Mouse (Mus musculus): ENCODE measurements around the gene Gpr162. TPM values are rescaled to one million over a fixed set of nuclear protein-coding genes. Genes with fewer than 3 reads are reported as not detected.
"Not testable (repeated sequence)": the region's sequence is repeated elsewhere in the genome, so short reads cannot be mapped to it uniquely, and the experiment has no call there.

Gpr162 gene
- polyA plus RNA-seq, 1 experiment from 2014 or later: 0.26 TPM

DNA sequence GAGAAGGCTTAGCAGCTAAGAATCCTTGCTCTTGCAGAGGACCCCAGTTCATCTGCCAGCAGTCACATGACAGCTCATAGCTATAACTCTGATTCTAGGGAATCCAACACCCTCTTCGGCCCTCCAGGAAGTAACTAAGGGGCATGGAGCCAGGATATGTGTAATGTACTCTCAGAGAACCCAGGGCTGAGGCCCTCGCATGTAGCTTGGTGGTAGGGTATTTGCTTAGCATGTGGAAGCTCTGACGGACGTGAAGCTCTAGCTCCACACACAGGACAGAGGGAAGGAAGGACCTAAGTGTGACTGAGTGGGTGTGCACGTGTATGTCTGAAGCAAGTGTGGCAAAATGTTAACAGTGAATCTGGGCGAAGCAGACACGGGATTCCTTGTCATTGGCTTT is 27.4 kb downstream of the Gpr162 start:
- Histone ChIP-seq H3K27ac (ENCODE audit: low read length) (no peak overlapping the region), H3K9me3 (ENCODE audit: low read length) (no peaks in the 10 kb centered on the region), H3K4me2 (replicated peaks; ENCODE audit: low read depth, low read length) (no peak overlapping the region), H3K4me3 (ENCODE audit: low read depth, low read length) (no peak overlapping the region), H3K27me3 (replicated peaks; ENCODE audit: insufficient read depth, low read length) (no peaks in the 10 kb centered on the region), H3K36me3 (ENCODE audit: insufficient read depth, low read length) (no peaks in the 10 kb centered on the region), H3K9ac (replicated peaks; ENCODE audit: low read depth) (no peak overlapping the region), H3K4me1 (ENCODE audit: insufficient read depth, low read depth, low read length) (no peaks in the 10 kb centered on the region)
- ATAC-seq (peak; percentile 70), DNase-seq (ENCODE audit: low spot score) (peak; percentile 65)
- TF ChIP-seq CTCF (IDR thresholded peaks at IDR 0.05) (peak; percentile 40), EP300 (IDR thresholded peaks at IDR 0.05) (no peak)
- WGBS: 53% methylated on average over 7 of the region's 7 CpGs

DNA sequence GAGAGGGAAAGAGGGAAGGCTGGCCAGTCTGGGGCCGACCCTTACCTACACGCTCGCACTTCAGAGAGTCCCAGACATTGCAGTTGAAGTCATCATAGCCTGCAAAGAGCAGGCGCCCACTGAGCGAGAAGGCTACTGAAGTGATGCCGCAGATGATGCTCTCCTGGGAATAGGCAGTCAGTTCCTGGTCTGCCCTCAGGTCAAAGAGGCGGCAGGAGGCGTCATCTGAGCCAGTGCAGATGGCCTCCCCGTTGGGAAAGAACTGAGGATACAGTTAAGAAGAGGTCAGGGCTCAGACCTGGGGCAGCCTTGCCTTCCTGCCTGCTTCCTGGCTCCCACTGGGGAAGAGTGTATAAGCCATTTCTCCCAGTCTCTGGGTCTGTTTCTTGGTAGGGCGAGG is 28.3 kb downstream of the Gpr162 start:
- H3K27ac ChIP-seq (ENCODE audit: low read length): no peak overlapping the region

DNA sequence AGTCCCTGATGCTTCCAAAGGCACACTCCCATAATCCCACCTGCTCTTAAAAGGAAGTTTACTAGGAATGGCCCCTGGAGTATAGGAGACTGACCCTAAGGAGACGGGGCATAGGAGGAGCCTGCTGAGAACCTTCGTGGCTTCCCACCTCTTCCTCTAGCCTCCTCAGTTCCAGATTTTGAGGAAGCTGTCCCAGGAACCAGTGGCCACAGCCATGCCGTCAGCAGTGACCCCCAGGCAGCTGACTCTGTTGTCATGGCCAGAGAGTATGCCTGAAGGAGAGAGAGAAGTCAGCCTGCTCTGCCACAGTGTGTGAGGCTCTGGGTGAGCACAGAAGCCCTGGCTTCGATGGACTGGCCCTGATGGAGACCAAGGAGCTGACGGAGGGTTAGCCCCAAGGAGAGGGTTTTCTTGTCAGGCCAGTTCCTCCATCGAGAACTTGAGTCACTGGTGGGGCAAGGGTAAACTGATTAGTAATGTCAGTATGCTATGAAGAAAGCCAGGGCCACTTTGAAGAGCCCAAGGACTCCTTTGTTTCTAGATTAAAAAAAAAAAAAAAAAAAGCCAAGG is 29.2 kb downstream of the Gpr162 start:
- TF ChIP-seq CTCF (IDR thresholded peaks at IDR 0.05): no peak
- Histone ChIP-seq H3K36me3 (ENCODE audit: insufficient read depth, low read length) (no peaks in the 10 kb centered on the region), H3K27ac (ENCODE audit: low read length) (no peak overlapping the region), H3K9me3 (ENCODE audit: low read length) (no peaks in the 10 kb centered on the region), H3K27me3 (replicated peaks; ENCODE audit: insufficient read depth, low read length) (no peaks in the 10 kb centered on the region), H3K4me3 (ENCODE audit: low read depth, low read length) (no peak overlapping the region), H3K9ac (replicated peaks; ENCODE audit: low read depth) (no peak overlapping the region), H3K4me1 (ENCODE audit: insufficient read depth, low read depth, low read length) (peaks cover 4% of the 10 kb centered on the region; the same call in 1 of the 2 replicates), H3K4me2 (replicated peaks; ENCODE audit: low read depth, low read length) (no peak overlapping the region)
- ATAC-seq (no peak), DNase-seq (ENCODE audit: low spot score) (no peak)
- 75% methylated on average over 6 of the region's 6 CpGs for whole genome bisulfite sequencing

More for the DNA sequence above, 28.3 kb downstream of the Gpr162 start:
- Histone ChIP-seq H3K9ac (replicated peaks; ENCODE audit: low read depth) (no peak overlapping the region), H3K4me2 (replicated peaks; ENCODE audit: low read depth, low read length) (no peak overlapping the region), H3K4me1 (ENCODE audit: insufficient read depth, low read depth, low read length) (no peaks in the 10 kb centered on the region), H3K27me3 (replicated peaks; ENCODE audit: insufficient read depth, low read length) (no peaks in the 10 kb centered on the region), H3K4me3 (ENCODE audit: low read depth, low read length) (no peak overlapping the region), H3K9me3 (ENCODE audit: low read length) (no peaks in the 10 kb centered on the region), H3K36me3 (ENCODE audit: insufficient read depth, low read length) (no peaks in the 10 kb centered on the region)
- peak; percentile 42 for ATAC-seq
- DNase-seq (ENCODE audit: low spot score): no peak
- 69% methylated on average over 10 of the region's 10 CpGs for WGBS
- TF ChIP-seq CTCF (IDR thresholded peaks at IDR 0.05): no peak
- TF ChIP-seq EP300 (IDR thresholded peaks at IDR 0.05): no peak

DNA sequence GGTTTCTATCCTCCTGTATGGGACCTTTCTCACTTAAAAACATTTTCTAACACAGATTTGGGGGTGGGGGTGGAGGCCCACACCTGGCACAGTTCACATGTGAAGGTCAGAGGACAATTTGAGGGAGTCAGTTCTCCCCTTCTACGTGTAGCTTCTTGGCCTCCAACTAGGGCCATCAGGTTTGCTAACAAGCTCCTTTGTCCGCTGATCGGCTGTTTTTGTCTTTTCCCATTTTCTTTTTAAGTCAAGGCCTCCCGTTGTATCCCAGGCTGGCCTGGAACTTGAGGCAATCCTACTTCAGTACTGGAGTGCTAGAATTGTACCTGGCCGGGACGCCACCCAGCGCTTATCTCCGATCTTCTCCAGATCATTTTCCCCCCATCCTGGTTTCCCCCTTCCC is 32.1 kb downstream of the Gpr162 start:
- Histone ChIP-seq H3K27me3 (replicated peaks; ENCODE audit: insufficient read depth, low read length) (no peaks in the 10 kb centered on the region), H3K9me3 (ENCODE audit: low read length) (no peaks in the 10 kb centered on the region), H3K9ac (replicated peaks; ENCODE audit: low read depth) (no peak overlapping the region), H3K4me3 (ENCODE audit: low read depth, low read length) (no peak overlapping the region), H3K36me3 (ENCODE audit: insufficient read depth, low read length) (no peaks in the 10 kb centered on the region), H3K27ac (ENCODE audit: low read length) (no peak overlapping the region), H3K4me1 (ENCODE audit: insufficient read depth, low read depth, low read length) (peaks cover 8% of the 10 kb centered on the region; the same call in 1 of the 2 replicates), H3K4me2 (replicated peaks; ENCODE audit: low read depth, low read length) (no peak overlapping the region)
- DNase-seq (ENCODE audit: low spot score): no peak
- no peak for ATAC-seq
- WGBS: 91% methylated on average over 8 of the region's 8 CpGs
- TF ChIP-seq EP300 (IDR thresholded peaks at IDR 0.05): no peak

DNA sequence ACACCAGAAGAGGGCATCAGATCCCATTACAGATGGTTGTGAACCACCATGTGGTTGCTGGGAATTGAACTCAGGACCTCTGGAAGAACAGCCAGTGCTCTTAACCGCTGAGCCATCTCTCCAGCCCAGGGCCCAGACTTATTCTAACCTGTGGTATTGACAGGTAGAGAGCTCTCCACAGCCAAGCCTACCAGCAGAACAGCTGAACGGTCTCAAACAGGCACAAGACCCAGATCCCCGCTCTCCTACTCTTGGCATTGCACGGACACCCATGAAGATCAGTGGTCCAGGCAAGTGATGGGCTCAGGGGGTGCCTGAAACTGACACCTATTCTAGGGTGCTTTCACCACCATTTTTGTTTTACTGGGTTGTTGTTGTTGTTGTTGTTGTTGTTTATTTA is 32.6 kb downstream of the Gpr162 start:
- H3K9me3 ChIP-seq (ENCODE audit: low read length); H3K27me3 ChIP-seq (replicated peaks; ENCODE audit: insufficient read depth, low read length); H3K4me2 ChIP-seq (replicated peaks; ENCODE audit: low read depth, low read length); H3K4me3 ChIP-seq (ENCODE audit: low read depth, low read length); H3K36me3 ChIP-seq (ENCODE audit: insufficient read depth, low read length); ATAC-seq; H3K9ac ChIP-seq (replicated peaks; ENCODE audit: low read depth); H3K27ac ChIP-seq (ENCODE audit: low read length); DNase-seq (ENCODE audit: low spot score); H3K4me1 ChIP-seq (ENCODE audit: insufficient read depth, low read depth, low read length): not testable (repeated sequence)
- 95% methylated on average over 4 of the region's 4 CpGs for WGBS

DNA sequence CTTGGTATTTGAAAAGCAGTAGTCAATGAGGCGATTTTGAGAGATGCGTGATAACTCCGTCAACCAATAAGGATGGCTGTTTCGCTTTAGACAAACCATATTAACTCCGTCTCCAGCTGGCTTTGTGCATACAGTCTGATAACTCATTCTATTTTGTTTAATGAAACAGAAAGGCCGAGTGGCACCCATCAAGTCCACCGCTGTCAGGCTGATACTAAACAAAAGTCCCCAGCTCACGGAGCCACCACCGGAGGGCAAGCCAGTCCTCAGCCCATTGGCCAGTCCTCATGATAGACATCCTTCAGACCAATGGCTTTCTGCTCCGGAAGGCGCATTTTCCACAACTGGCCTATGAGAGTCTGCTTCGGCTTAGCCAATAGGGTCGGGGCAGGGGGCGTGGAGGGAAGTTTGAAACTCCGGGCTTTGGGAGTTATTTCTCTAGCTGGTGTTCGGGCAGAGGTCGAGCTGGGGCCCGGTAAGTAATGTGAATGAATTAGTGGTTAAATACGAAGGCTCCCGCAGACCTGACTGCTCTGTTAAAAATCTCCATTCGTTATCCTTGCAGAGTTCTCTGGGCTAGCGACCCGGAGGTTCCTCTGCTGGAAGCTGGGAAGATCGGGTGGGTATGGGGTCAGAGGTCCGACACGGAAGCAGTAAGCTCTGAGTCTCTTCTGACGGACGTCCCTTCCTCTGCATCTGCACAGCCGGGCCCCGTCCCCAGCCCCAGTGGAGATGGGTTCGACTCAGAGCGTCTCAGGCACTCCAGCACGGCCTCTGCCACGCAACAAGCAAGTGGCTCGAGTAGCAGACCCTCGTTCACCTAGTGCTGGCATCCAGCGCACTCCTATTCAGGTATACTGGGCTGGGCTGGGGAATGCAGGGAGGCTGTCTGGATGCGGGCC is 33.7 kb downstream of the Gpr162 start:
- WGBS: under 1% methylated on average over 38 of the region's 38 CpGs
- ATAC-seq: peak; percentile 82
- TF ChIP-seq EP300 (IDR thresholded peaks at IDR 0.05) (peak; percentile 53; the same call in 1 of the 2 replicates), CTCF (IDR thresholded peaks at IDR 0.05) (peak; percentile 34)

More for the DNA sequence above, 33.7 kb downstream of the Gpr162 start:
- Histone ChIP-seq H3K9me3 (ENCODE audit: low read length) (no peaks in the 10 kb centered on the region), H3K9ac (replicated peaks; ENCODE audit: low read depth) (peak overlapping the region; percentile 42), H3K27ac (ENCODE audit: low read length) (peak overlapping the region; percentile 82), H3K4me1 (ENCODE audit: insufficient read depth, low read depth, low read length) (peaks cover 8% of the 10 kb centered on the region; the same call in 1 of the 2 replicates), H3K27me3 (replicated peaks; ENCODE audit: insufficient read depth, low read length) (no peaks in the 10 kb centered on the region), H3K4me3 (ENCODE audit: low read depth, low read length) (peak overlapping the region; percentile 71), H3K36me3 (ENCODE audit: insufficient read depth, low read length) (peaks cover 12% of the 10 kb centered on the region), H3K4me2 (replicated peaks; ENCODE audit: low read depth, low read length) (peak overlapping the region; percentile 74)
- peak; percentile 98 for DNase-seq (ENCODE audit: low spot score)

All from lung, postnatal 0 days (tissue).